Mouse (Mus musculus) thymus, adult 2 months (tissue): ENCODE results near the gene Ccdc134. TPM values are rescaled to one million over a fixed set of nuclear protein-coding genes. Genes with fewer than 3 reads are reported as not detected.
A peak's percentile ranks its signal among the peaks of the same experiment; 100 is the strongest.

Source experiments
- DNase-seq: peaks from one replicate; pipeline ENCODE4 v3.0.0; 2021
- H3K27ac ChIP-seq: fragments of 200-500 bp; 2 replicates; pipeline ENCODE4 v1.5.1; 2012; ENCODE audit warnings: low read length, control low read depth; ENCODE audit not compliant: control insufficient read depth, insufficient read depth
- H3K27me3 ChIP-seq: fragments of 200-500 bp; 2 replicates; pipeline ENCODE4 v1.6.1; 2012; ENCODE audit warnings: mild to moderate bottlenecking, low read length, moderate library complexity, mixed read lengths; ENCODE audit not compliant: control insufficient read depth, insufficient read depth
- H3K36me3 ChIP-seq: fragments of 200-500 bp; 2 replicates; pipeline ENCODE4 v1.6.1; 2012; ENCODE audit warnings: mild to moderate bottlenecking, low read length, moderate library complexity; ENCODE audit not compliant: control insufficient read depth, insufficient read depth
- H3K4me1 ChIP-seq: fragments of 200-500 bp; replicated peaks from 2 replicates; pipeline ENCODE4 v1.6.1; 2012; ENCODE audit warnings: low read length; ENCODE audit not compliant: control insufficient read depth, insufficient read depth
- H3K4me3 ChIP-seq: fragments of 200-500 bp; 2 replicates; pipeline ENCODE4 v1.5.1; 2012; ENCODE audit warnings: mild to moderate bottlenecking, low read length, control low read depth, moderate library complexity; ENCODE audit not compliant: control insufficient read depth, insufficient read depth
- CTCF ChIP-seq: fragments of 200-500 bp; IDR thresholded peaks from 2 replicates; pipeline ENCODE4 v1.5.1; 2012; ENCODE audit warnings: mild to moderate bottlenecking, control low read depth, low read length, moderate library complexity, borderline replicate concordance; ENCODE audit not compliant: control insufficient read depth, poor library complexity, insufficient read depth; ENCODE audit errors: extremely low read depth
- POLR2A ChIP-seq: fragments of 200-500 bp; IDR thresholded peaks from 2 replicates; pipeline ENCODE4 v1.6.1; 2012; ENCODE audit warnings: mild to moderate bottlenecking, low read length, control low read depth, moderate library complexity; ENCODE audit not compliant: control insufficient read depth, poor library complexity, insufficient read depth; ENCODE audit errors: extremely low read depth
- WGBS: fragments of 180-500 bp; shearing (Covaris S2); methylation state at CpG from one replicate; pipeline ENCODE4 v1.1.7; 2018; 5-methylcytosine and 5-hydroxymethylcytosine counted together
- polyA plus RNA-seq: library from polyadenylated mRNA; depleted of rRNA; stranded (reverse); fragments of >200 nt; gene quantifications from 2 replicates; pipeline ENCODE4 v1.2.3, GENCODE M21; 2012

The Ccdc134 gene
- polyA plus RNA-seq, 1 experiment: 39.4 TPM

- H3K36me3 ChIP-seq: peaks cover 7% of the 10 kb centered on the region; the same call in 1 of the 2 replicates
- TF ChIP-seq POLR2A (no peak), CTCF (no peak)
- no peak overlapping the region for H3K27ac ChIP-seq
- 87% methylated on average over 8 of the region's 8 CpGs for WGBS
- no peaks in the 10 kb centered on the region for H3K27me3 ChIP-seq
- H3K4me1 ChIP-seq: peaks cover 39% of the 10 kb centered on the region
- no peak for DNase-seq
- H3K4me3 ChIP-seq: no peak overlapping the region
Observed at GRCm38 (mm10) chr15:82139196-82139595, 11.5 kb downstream of the Ccdc134 start.

- peaks cover 27% of the 10 kb centered on the region for H3K4me1 ChIP-seq
- H3K4me3 ChIP-seq: no peak overlapping the region
- H3K27me3 ChIP-seq: no peaks in the 10 kb centered on the region
- peaks cover 7% of the 10 kb centered on the region; the same call in 1 of the 2 replicates for H3K36me3 ChIP-seq
- TF ChIP-seq POLR2A (no peak), CTCF (peak; percentile 42; the same call in 1 of the 2 replicates)
- H3K27ac ChIP-seq: no peak overlapping the region
- WGBS: 61% methylated on average over 3 of the region's 3 CpGs
- peak; percentile 72 for DNase-seq
Observed at GRCm38 (mm10) chr15:82140355-82140754, 12.6 kb downstream of the Ccdc134 start.

GRCm38 (mm10) chr15:82144157-82144556 lies 16.4 kb downstream of the Ccdc134 start:
- Histone ChIP-seq H3K36me3 (no peaks in the 10 kb centered on the region), H3K27me3 (no peaks in the 10 kb centered on the region), H3K4me1 (peaks cover 35% of the 10 kb centered on the region), H3K27ac (no peak overlapping the region), H3K4me3 (no peak overlapping the region)
- 96% methylated on average over 5 of the region's 5 CpGs for WGBS
- no peak for TF ChIP-seq CTCF
- no peak for TF ChIP-seq POLR2A
- no peak for DNase-seq

GRCm38 (mm10) chr15:82145408-82145807 lies 17.7 kb downstream of the Ccdc134 start:
- 87% methylated on average over 2 of the region's 2 CpGs for WGBS
- no peaks in the 10 kb centered on the region for H3K27me3 ChIP-seq
- DNase-seq: no peak
- peaks cover 32% of the 10 kb centered on the region for H3K4me1 ChIP-seq
- no peaks in the 10 kb centered on the region for H3K36me3 ChIP-seq
- no peak overlapping the region for H3K4me3 ChIP-seq
- TF ChIP-seq CTCF (no peak), POLR2A (no peak)
- no peak overlapping the region for H3K27ac ChIP-seq

GRCm38 (mm10) chr15:82145851-82146769 lies 18.4 kb downstream of the Ccdc134 start:
- Histone ChIP-seq H3K4me3 (no peak overlapping the region), H3K27ac (peak overlapping the region; percentile 63), H3K4me1 (peaks cover 29% of the 10 kb centered on the region), H3K27me3 (no peaks in the 10 kb centered on the region), H3K36me3 (no peaks in the 10 kb centered on the region)
- TF ChIP-seq CTCF (no peak), POLR2A (no peak)
- WGBS: 26% methylated on average over 11 of the region's 11 CpGs
- DNase-seq: no peak

GRCm38 (mm10) chr15:82146770-82147610 lies 19.3 kb downstream of the Ccdc134 start, which contains the start of gene Srebf2:
Srebf2 (plus strand) TSS chr15:82147181.
- peak; percentile 97 for DNase-seq
- WGBS: under 1% methylated on average over 78 of the region's 79 CpGs
- TF ChIP-seq CTCF (peak; percentile 60; the same call in 1 of the 2 replicates), POLR2A (peak; percentile 74; the same call in 1 of the 2 replicates)
- H3K4me3 ChIP-seq: peak within 1 kb of the TSS; percentile 85
- H3K27ac ChIP-seq: peak within 1 kb of the TSS; percentile 63
- H3K27me3 ChIP-seq: no peaks in the 10 kb centered on the region
- no peaks in the 10 kb centered on the region for H3K36me3 ChIP-seq
- H3K4me1 ChIP-seq: peaks cover 22% of the 10 kb centered on the region

- peaks cover 24% of the 10 kb centered on the region for H3K4me1 ChIP-seq
Observed at GRCm38 (mm10) chr15:82147611-82148111, 19.9 kb downstream of the Ccdc134 start.

More at GRCm38 (mm10) chr15:82147611-82148111, 19.9 kb downstream of the Ccdc134 start:
- DNase-seq: peak; percentile 46
- TF ChIP-seq CTCF (no peak; the same call in 1 of the 2 replicates), POLR2A (no peak)
- no peaks in the 10 kb centered on the region for H3K36me3 ChIP-seq
- 1% methylated on average over 48 of the region's 50 CpGs for WGBS
- H3K27me3 ChIP-seq: no peaks in the 10 kb centered on the region
- peak overlapping the region; percentile 85 for H3K4me3 ChIP-seq
- H3K27ac ChIP-seq: 0 out of 2 replicates have a peak overlapping the region, but pooled peaks have one; percentile 6
